Mouse (Mus musculus): ENCODE measurements around the gene Plcl2. TPM values are rescaled to one million over a fixed set of nuclear protein-coding genes. Genes with fewer than 3 reads are reported as not detected.
"Not testable (repeated sequence)": the region's sequence is repeated elsewhere in the genome, so short reads cannot be mapped to it uniquely, and the experiment has no call there.

The Plcl2 gene
- polyA plus RNA-seq, 1 experiment, result 11.4 TPM

GRCm38 (mm10) chr17:50688135-50688534, 178.9 kb downstream of the Plcl2 start:
- 98% methylated on average over 6 of the region's 6 CpGs for WGBS
- H3K36me3 ChIP-seq (ENCODE audit: control insufficient read depth, insufficient read depth, low read length), result peaks cover 15% of the 10 kb centered on the region
- H3K4me3 ChIP-seq (ENCODE audit: control insufficient read depth, insufficient read depth, low read length), result no peak overlapping the region
- no peak overlapping the region for H3K27ac ChIP-seq (ENCODE audit: control insufficient read depth, insufficient read depth, low read length)
- H3K27me3 ChIP-seq (ENCODE audit: control insufficient read depth, insufficient read depth, low read length), result no peaks in the 10 kb centered on the region
- no peaks in the 10 kb centered on the region for H3K4me1 ChIP-seq (replicated peaks; ENCODE audit: control insufficient read depth, insufficient read depth, low read length)
- no peak for DNase-seq
- no peak for TF ChIP-seq CTCF (IDR thresholded peaks at IDR 0.05; ENCODE audit: borderline replicate concordance, control insufficient read depth, extremely low read depth, insufficient read depth, low read length, poor library complexity)
- no peak for TF ChIP-seq POLR2A (IDR thresholded peaks at IDR 0.05; ENCODE audit: control insufficient read depth, extremely low read depth, insufficient read depth, low read length, poor library complexity)

- not testable (repeated sequence) for H3K27ac ChIP-seq (ENCODE audit: control insufficient read depth, insufficient read depth, low read length); H3K27me3 ChIP-seq (ENCODE audit: control insufficient read depth, insufficient read depth, low read length); H3K36me3 ChIP-seq (ENCODE audit: control insufficient read depth, insufficient read depth, low read length); H3K4me3 ChIP-seq (ENCODE audit: control insufficient read depth, insufficient read depth, low read length); DNase-seq; H3K4me1 ChIP-seq (replicated peaks; ENCODE audit: control insufficient read depth, insufficient read depth, low read length)
- 8% methylated on average over 39 of the region's 39 CpGs for WGBS
These were observed 189.2 kb downstream of the Plcl2 start for GRCm38 (mm10) chr17:50698410-50698809.

- WGBS, result 93% methylated on average over 7 of the region's 7 CpGs
- Histone ChIP-seq H3K4me1 (replicated peaks; ENCODE audit: control insufficient read depth, insufficient read depth, low read length) (no peaks in the 10 kb centered on the region), H3K36me3 (ENCODE audit: control insufficient read depth, insufficient read depth, low read length) (no peaks in the 10 kb centered on the region), H3K27me3 (ENCODE audit: control insufficient read depth, insufficient read depth, low read length) (no peaks in the 10 kb centered on the region), H3K4me3 (ENCODE audit: control insufficient read depth, insufficient read depth, low read length) (no peak overlapping the region), H3K27ac (ENCODE audit: control insufficient read depth, insufficient read depth, low read length) (no peak overlapping the region)
- DNase-seq, result no peak
- no peak for TF ChIP-seq CTCF (IDR thresholded peaks at IDR 0.05; ENCODE audit: borderline replicate concordance, control insufficient read depth, extremely low read depth, insufficient read depth, low read length, poor library complexity)
- no peak for TF ChIP-seq POLR2A (IDR thresholded peaks at IDR 0.05; ENCODE audit: control insufficient read depth, extremely low read depth, insufficient read depth, low read length, poor library complexity)
These were observed 201.5 kb downstream of the Plcl2 start for GRCm38 (mm10) chr17:50710497-50711222.

GRCm38 (mm10) chr17:50717586-50717985, 208.4 kb downstream of the Plcl2 start:
- Histone ChIP-seq H3K27me3 (ENCODE audit: control insufficient read depth, insufficient read depth, low read length) (no peaks in the 10 kb centered on the region), H3K36me3 (ENCODE audit: control insufficient read depth, insufficient read depth, low read length) (no peaks in the 10 kb centered on the region), H3K4me1 (replicated peaks; ENCODE audit: control insufficient read depth, insufficient read depth, low read length) (no peaks in the 10 kb centered on the region), H3K4me3 (ENCODE audit: control insufficient read depth, insufficient read depth, low read length) (no peak overlapping the region), H3K27ac (ENCODE audit: control insufficient read depth, insufficient read depth, low read length) (no peak overlapping the region)
- TF ChIP-seq CTCF (IDR thresholded peaks at IDR 0.05; ENCODE audit: borderline replicate concordance, control insufficient read depth, extremely low read depth, insufficient read depth, low read length, poor library complexity) (no peak), POLR2A (IDR thresholded peaks at IDR 0.05; ENCODE audit: control insufficient read depth, extremely low read depth, insufficient read depth, low read length, poor library complexity) (no peak)
- DNase-seq, result no peak
- 95% methylated on average over 5 of the region's 5 CpGs for WGBS

- Histone ChIP-seq H3K27ac (ENCODE audit: control insufficient read depth, insufficient read depth, low read length) (no peak overlapping the region), H3K36me3 (ENCODE audit: control insufficient read depth, insufficient read depth, low read length) (no peaks in the 10 kb centered on the region), H3K4me1 (replicated peaks; ENCODE audit: control insufficient read depth, insufficient read depth, low read length) (no peaks in the 10 kb centered on the region), H3K27me3 (ENCODE audit: control insufficient read depth, insufficient read depth, low read length) (no peaks in the 10 kb centered on the region), H3K4me3 (ENCODE audit: control insufficient read depth, insufficient read depth, low read length) (no peak overlapping the region)
- WGBS, result 97% methylated on average over 2 of the region's 2 CpGs
- DNase-seq, result no peak
- TF ChIP-seq POLR2A (IDR thresholded peaks at IDR 0.05; ENCODE audit: control insufficient read depth, extremely low read depth, insufficient read depth, low read length, poor library complexity) (no peak), CTCF (IDR thresholded peaks at IDR 0.05; ENCODE audit: borderline replicate concordance, control insufficient read depth, extremely low read depth, insufficient read depth, low read length, poor library complexity) (no peak)
These were observed 215.2 kb downstream of the Plcl2 start for GRCm38 (mm10) chr17:50724376-50724775.

GRCm38 (mm10) chr17:50726265-50726664, 217.1 kb downstream of the Plcl2 start:
- Histone ChIP-seq H3K4me3 (ENCODE audit: control insufficient read depth, insufficient read depth, low read length) (no peak overlapping the region), H3K36me3 (ENCODE audit: control insufficient read depth, insufficient read depth, low read length) (no peaks in the 10 kb centered on the region), H3K4me1 (replicated peaks; ENCODE audit: control insufficient read depth, insufficient read depth, low read length) (peaks cover 4% of the 10 kb centered on the region; the same call in 1 of the 2 replicates), H3K27me3 (ENCODE audit: control insufficient read depth, insufficient read depth, low read length) (no peaks in the 10 kb centered on the region), H3K27ac (ENCODE audit: control insufficient read depth, insufficient read depth, low read length) (no peak overlapping the region)
- 91% methylated on average over 2 of the region's 2 CpGs for WGBS
- DNase-seq, result no peak
- TF ChIP-seq CTCF (IDR thresholded peaks at IDR 0.05; ENCODE audit: borderline replicate concordance, control insufficient read depth, extremely low read depth, insufficient read depth, low read length, poor library complexity) (no peak), POLR2A (IDR thresholded peaks at IDR 0.05; ENCODE audit: control insufficient read depth, extremely low read depth, insufficient read depth, low read length, poor library complexity) (no peak)

GRCm38 (mm10) chr17:50729031-50729430, 219.8 kb downstream of the Plcl2 start:
- DNase-seq, result no peak
- TF ChIP-seq CTCF (IDR thresholded peaks at IDR 0.05; ENCODE audit: borderline replicate concordance, control insufficient read depth, extremely low read depth, insufficient read depth, low read length, poor library complexity), result no peak
- no peak for TF ChIP-seq POLR2A (IDR thresholded peaks at IDR 0.05; ENCODE audit: control insufficient read depth, extremely low read depth, insufficient read depth, low read length, poor library complexity)
- Histone ChIP-seq H3K36me3 (ENCODE audit: control insufficient read depth, insufficient read depth, low read length) (no peaks in the 10 kb centered on the region), H3K27ac (ENCODE audit: control insufficient read depth, insufficient read depth, low read length) (no peak overlapping the region), H3K27me3 (ENCODE audit: control insufficient read depth, insufficient read depth, low read length) (no peaks in the 10 kb centered on the region), H3K4me3 (ENCODE audit: control insufficient read depth, insufficient read depth, low read length) (no peak overlapping the region), H3K4me1 (replicated peaks; ENCODE audit: control insufficient read depth, insufficient read depth, low read length) (peaks cover 15% of the 10 kb centered on the region)
- 70% methylated on average over 2 of the region's 2 CpGs for WGBS
